Mouse (Mus musculus) CH12.LX (cell line): ENCODE data around the gene Zfp931. TPM values are rescaled to one million over a fixed set of nuclear protein-coding genes. Genes with fewer than 3 reads are reported as not detected.

Experiments
- DNase-seq: peaks from one replicate; pipeline ENCODE4 v3.0.0-alpha.2; 2013; ENCODE audit errors: extremely low read depth
- H3K27ac ChIP-seq: 2 replicates; pipeline ENCODE4 v1.5.1; 2012; ENCODE audit warnings: low read depth, mild to moderate bottlenecking, control low read depth, moderate library complexity; ENCODE audit not compliant: insufficient read depth
- H3K27me3 ChIP-seq: replicated peaks from 2 replicates; pipeline ENCODE3; 2012; ENCODE audit warnings: inconsistent platforms
- H3K36me3 ChIP-seq, 2 experiments: replicated peaks in 1 of 2; 2 replicates each; pipeline versions ENCODE3 to v1.6.1; 2012; ENCODE audit warnings: inconsistent platforms in 1 of 2, low read length in 1 of 2, mild to moderate bottlenecking in 1 of 2, mixed read lengths in 1 of 2, moderate library complexity in 1 of 2; ENCODE audit not compliant: control insufficient read depth in 1 of 2, insufficient read depth in 1 of 2
- H3K4me1 ChIP-seq, 2 experiments: 2 replicates each; pipeline ENCODE4 v1.6.1; 2012; ENCODE audit warnings: inconsistent platforms in 1 of 2, moderate library complexity in 1 of 2; ENCODE audit not compliant: insufficient read depth in 2 of 2, control insufficient read depth in 1 of 2
- H3K4me2 ChIP-seq: 2 replicates; pipeline ENCODE4 v1.6.1; 2012; ENCODE audit warnings: low read depth, mild to moderate bottlenecking, control low read depth; ENCODE audit not compliant: poor library complexity, insufficient read depth, severe bottlenecking
- H3K4me3 ChIP-seq, 3 experiments: fragments of 150-350 bp in 1 of 3; sonication (generic) in 1 of 3; replicated peaks in 1 of 3; 2 replicates each; pipeline versions ENCODE3 to v1.5.1; 2011 to 2012; ENCODE audit warnings: low read depth in 2 of 3, low read length in 2 of 3, mild to moderate bottlenecking in 2 of 3, moderate library complexity in 2 of 3, control low read depth in 1 of 3, improper control_type of control experiment in 1 of 3, inconsistent platforms in 1 of 3, mixed read lengths in 1 of 3; ENCODE audit not compliant: poor library complexity in 1 of 3
- H3K79me2 ChIP-seq: replicated peaks from 2 replicates; pipeline ENCODE4 v1.6.1; 2012; ENCODE audit warnings: mild to moderate bottlenecking, moderate library complexity; ENCODE audit not compliant: control insufficient read depth, poor library complexity, insufficient read depth, severe bottlenecking; ENCODE audit errors: extremely low read depth
- H3K9ac ChIP-seq: 2 replicates; pipeline ENCODE4 v1.6.1; 2012; ENCODE audit warnings: low read depth, mild to moderate bottlenecking, control low read depth, moderate library complexity; ENCODE audit not compliant: insufficient read depth
- H3K9me3 ChIP-seq: replicated peaks from 2 replicates; pipeline ENCODE3; 2012; ENCODE audit warnings: low read length, inconsistent platforms, mixed read lengths
- BHLHE40 ChIP-seq: IDR thresholded peaks from 2 replicates; pipeline ENCODE4 v1.6.1; 2011; ENCODE audit warnings: mild to moderate bottlenecking, low read depth, low read length, improper control_type of control experiment
- CHD1 ChIP-seq: IDR thresholded peaks from 2 replicates; pipeline ENCODE4 v1.6.1; 2012; ENCODE audit warnings: low read depth, low read length, improper control_type of control experiment, inconsistent platforms
- CTCF ChIP-seq, 2 experiments: IDR thresholded peaks in 1 of 2; conservative IDR thresholded peaks in 1 of 2; 2 replicates each; pipeline ENCODE4 v1.5.1; 2011 to 2012; ENCODE audit warnings: low read depth in 2 of 2, low read length in 2 of 2, improper control_type of control experiment in 1 of 2, inconsistent platforms in 1 of 2, mild to moderate bottlenecking in 1 of 2, moderate library complexity in 1 of 2
- E2F4 ChIP-seq: IDR thresholded peaks from 2 replicates; pipeline ENCODE4 v1.6.1; 2011; ENCODE audit warnings: low read depth, low read length, improper control_type of control experiment; ENCODE audit not compliant: insufficient replicate concordance
- EP300 ChIP-seq: IDR thresholded peaks from 2 replicates; pipeline ENCODE4 v1.6.1; 2011; ENCODE audit warnings: low read length, improper control_type of control experiment
- ETS1 ChIP-seq: conservative IDR thresholded peaks from 2 replicates; pipeline ENCODE4 v1.6.1; 2012; ENCODE audit warnings: low read depth, mild to moderate bottlenecking, inconsistent platforms, low read length, improper control_type of control experiment, moderate library complexity
- GABPA ChIP-seq: IDR thresholded peaks from 2 replicates; pipeline ENCODE4 v1.6.1; 2012; ENCODE audit warnings: low read depth, low read length, improper control_type of control experiment, inconsistent platforms; ENCODE audit not compliant: insufficient replicate concordance
- HCFC1 ChIP-seq: IDR thresholded peaks from 2 replicates; pipeline ENCODE4 v1.6.1; 2012; ENCODE audit warnings: low read depth, mild to moderate bottlenecking, inconsistent platforms, low read length, improper control_type of control experiment
- JUN ChIP-seq: IDR thresholded peaks from 2 replicates; pipeline ENCODE4 v1.6.1; 2011; ENCODE audit warnings: low read depth, mild to moderate bottlenecking, low read length, improper control_type of control experiment, moderate library complexity; ENCODE audit not compliant: insufficient read depth
- MAFK ChIP-seq: IDR thresholded peaks from 2 replicates; pipeline ENCODE4 v1.6.1; 2011; ENCODE audit warnings: low read length, improper control_type of control experiment; ENCODE audit not compliant: insufficient replicate concordance
- MAX ChIP-seq: IDR thresholded peaks from 2 replicates; pipeline ENCODE4 v1.6.1; 2011; ENCODE audit warnings: low read length, improper control_type of control experiment
- MAZ ChIP-seq: IDR thresholded peaks from 2 replicates; pipeline ENCODE4 v1.6.1; 2012; ENCODE audit warnings: low read depth, mild to moderate bottlenecking, inconsistent platforms, low read length, improper control_type of control experiment, moderate library complexity
- MXI1 ChIP-seq: IDR thresholded peaks from 2 replicates; pipeline ENCODE4 v1.6.1; 2011; ENCODE audit warnings: mild to moderate bottlenecking, low read depth, low read length, improper control_type of control experiment
- MYC ChIP-seq: IDR thresholded peaks from 2 replicates; pipeline ENCODE4 v1.6.1; 2011; ENCODE audit warnings: low read depth, mild to moderate bottlenecking, improper control_type of control experiment, low read length
- NELFE ChIP-seq: IDR thresholded peaks from 2 replicates; pipeline ENCODE4 v1.6.1; 2011; ENCODE audit warnings: low read depth, low read length, improper control_type of control experiment
- POLR2A ChIP-seq: IDR thresholded peaks from 2 replicates; pipeline ENCODE4 v1.6.1; 2011; ENCODE audit warnings: low read depth, mild to moderate bottlenecking, improper control_type of control experiment, low read length
- POLR2AphosphoS2 ChIP-seq: IDR thresholded peaks from 2 replicates; pipeline ENCODE4 v1.6.1; 2011; ENCODE audit warnings: low read depth, low read length, improper control_type of control experiment
- RAD21 ChIP-seq: IDR thresholded peaks from 2 replicates; pipeline ENCODE4 v1.6.1; 2011; ENCODE audit warnings: low read depth, mild to moderate bottlenecking, low read length, improper control_type of control experiment, moderate library complexity
- SIN3A ChIP-seq: IDR thresholded peaks from 2 replicates; pipeline ENCODE4 v1.6.1; 2012; ENCODE audit warnings: low read length, improper control_type of control experiment, inconsistent platforms
- TCF12 ChIP-seq: IDR thresholded peaks from 2 replicates; pipeline ENCODE4 v1.6.1; 2014; ENCODE audit warnings: low read depth, mild to moderate bottlenecking, inconsistent platforms, low read length, improper control_type of control experiment
- UBTF ChIP-seq: IDR thresholded peaks from 2 replicates; pipeline ENCODE4 v1.6.1; 2012; ENCODE audit warnings: low read depth, mild to moderate bottlenecking, inconsistent platforms, low read length, improper control_type of control experiment, moderate library complexity
- ZC3H11A ChIP-seq: IDR thresholded peaks from 2 replicates; pipeline ENCODE4 v1.6.1; 2012; ENCODE audit warnings: low read depth, mild to moderate bottlenecking, inconsistent platforms, low read length, improper control_type of control experiment
- ZMIZ1 ChIP-seq: IDR thresholded peaks from 2 replicates; pipeline ENCODE4 v1.6.1; 2012; ENCODE audit warnings: low read depth, mild to moderate bottlenecking, inconsistent platforms, low read length, improper control_type of control experiment
- ZNF384 ChIP-seq: IDR thresholded peaks from 2 replicates; pipeline ENCODE4 v1.6.1; 2012; ENCODE audit warnings: low read depth, low read length, improper control_type of control experiment, inconsistent platforms
- dilution Hi-C: fragments of 300-500 bp; cut with MboI; formaldehyde crosslinking; loops from 2 replicates; pipeline ENCODE4 v1.14.3; 2020; ENCODE audit warnings: low sequenced_read_pairs; ENCODE audit not compliant: extremely low pct_unique_long_range_greater_than_20kb, extremely low pct_ligation_motif_present
- in situ Hi-C: fragments of 300-500 bp; cut with MboI; formaldehyde crosslinking; loops from 3 replicates; pipeline ENCODE4 v1.14.3; 2019; ENCODE audit warnings: low sequenced_read_pairs, low pct_ligation_motif_present, low pct_unique_long_range_greater_than_20kb, mixed read lengths
- polyA plus RNA-seq: library from polyadenylated mRNA; unstranded; fragments of >175 nt; gene quantifications from 2 replicates; pipeline ENCODE4 v1.2.1, GENCODE M21; 2012; ENCODE audit warnings: low read depth; ENCODE audit not compliant: insufficient read length
- total RNA-seq, 2 experiments: library from RNA; depleted of rRNA; stranded (reverse); fragments of 300-350 nt in 1 of 2; fragments of >200 nt in 1 of 2; gene quantifications; 2 replicates each; pipeline ENCODE4 v1.2.3; 2012 to 2014

The Zfp931 gene
- total and polyA plus RNA-seq, 3 experiments: 3.2 to 14.0 (median 5.6) TPM

- in situ Hi-C loops: no loop called here
- peaks cover 0 to 5% of the 10 kb centered on the region in 2 experiments; a peak in 1 of 4 replicates for H3K4me1 ChIP-seq
- H3K27ac ChIP-seq: no peak overlapping the region
- no peak for DNase-seq
- TF ChIP-seq EP300: no peak
- TF ChIP-seq RAD21: no peak
- TF ChIP-seq MXI1: no peak
- no peak for TF ChIP-seq ETS1
- no peak for TF ChIP-seq POLR2AphosphoS2
- no peak for TF ChIP-seq MAX
- no peak for TF ChIP-seq TCF12
- no peak for TF ChIP-seq MYC
- no peak for TF ChIP-seq MAZ
- TF ChIP-seq JUN: no peak
- no peak for TF ChIP-seq ZNF384
- TF ChIP-seq MAFK: no peak
- TF ChIP-seq, all 38 proteins: peak for 0
- no peaks in the 10 kb centered on the region for H3K9me3 ChIP-seq
- H3K4me3 ChIP-seq: no peak overlapping the region
- dilution Hi-C loops: no loop called here
- no peak overlapping the region for H3K9ac ChIP-seq
- H3K79me2 ChIP-seq: no peaks in the 10 kb centered on the region
- no peaks in the 10 kb centered on the region for H3K36me3 ChIP-seq
- H3K27me3 ChIP-seq: peaks cover 83% of the 10 kb centered on the region
- H3K4me2 ChIP-seq: no peak overlapping the region
These were observed 45.2 kb upstream of the Zfp931 start for GRCm38 (mm10) chr2:178123466-178123865.

GRCm38 (mm10) chr2:178121946-178122665, 43.8 kb upstream of the Zfp931 start:
- Histone ChIP-seq H3K4me1 (peaks cover 0 to 5% of the 10 kb centered on the region in 2 experiments; a peak in 1 of 4 replicates), H3K9ac (no peak overlapping the region)
- DNase-seq: no peak

More at GRCm38 (mm10) chr2:178121946-178122665, 43.8 kb upstream of the Zfp931 start:
- H3K27me3 ChIP-seq: peaks cover 81% of the 10 kb centered on the region
- no peak overlapping the region for H3K27ac ChIP-seq
- no peak overlapping the region for H3K4me3 ChIP-seq
- in situ Hi-C loops: no loop called here
- H3K4me2 ChIP-seq: no peak overlapping the region
- no peak for TF ChIP-seq CTCF (conservative IDR thresholded peaks at IDR 0.05 in 1 of 2, IDR thresholded peaks at IDR 0.05 in 1 of 2; ENCODE audit: low read depth in 2 of 2, low read length in 2 of 2)
- TF ChIP-seq UBTF: no peak
- TF ChIP-seq E2F4: no peak
- no peak for TF ChIP-seq ZC3H11A
- TF ChIP-seq MAX: no peak
- TF ChIP-seq ZNF384: no peak
- TF ChIP-seq MAZ: no peak
- TF ChIP-seq SIN3A: no peak
- no peak for TF ChIP-seq CHD1
- no peak for TF ChIP-seq MAFK
- TF ChIP-seq MYC: no peak
- TF ChIP-seq BHLHE40: no peak
- no peak for TF ChIP-seq HCFC1
- TF ChIP-seq GABPA: no peak
- no peak for TF ChIP-seq POLR2A
- TF ChIP-seq ZMIZ1: no peak
- TF ChIP-seq NELFE: no peak
- TF ChIP-seq, all 38 proteins: peak for 0
- no peaks in the 10 kb centered on the region for H3K79me2 ChIP-seq
- H3K36me3 ChIP-seq: no peaks in the 10 kb centered on the region
- H3K9me3 ChIP-seq: no peaks in the 10 kb centered on the region
- dilution Hi-C loops: no loop called here
